ENCODE assay signal across 8 mouse cellular contexts in genomic region chr7:97737638-97738456, GRCm38 (mm10). TPM values are rescaled to one million over a fixed set of nuclear protein-coding genes. Genes with fewer than 3 reads are reported as not detected.
A peak's percentile ranks its signal among the peaks of the same experiment; 100 is the strongest.
DNase-seq lines count a peak whose midpoint lies in the region; ATAC-seq and TF ChIP-seq lines count a peak whose summit lies in the region.

Aqp11 (minus strand) TSS chr7:97738289.

- ATAC-seq in forebrain, embryonic 12.5 days (ENCODE audit: low FRiP score): peak; percentile 94
- peak; percentile 98 for ATAC-seq in heart, embryonic 16.5 days (replicated peaks; ENCODE audit: extremely low read depth, insufficient read depth, low FRiP score)
- peak; percentile 91 for ATAC-seq in liver, embryonic 16.5 days (ENCODE audit: low read depth)
- ATAC-seq in neural tube, embryonic 13.5 days (ENCODE audit: low read depth): peak; percentile 94

- peak; percentile 85 for DNase-seq in c-Kit-positive CD71-positive TER-119-negative erythroid progenitor cells, embryonic 14.5 days (ENCODE audit: low read depth)
- DNase-seq in kidney, postnatal 25 days: peak; percentile 91 to 97

- WGBS in forebrain, embryonic 12.5 days: under 1% methylated on average over 51 of the region's 64 CpGs
- under 1% methylated on average over 58 of the region's 64 CpGs for WGBS in heart, embryonic 16.5 days
- under 1% methylated on average over 55 of the region's 64 CpGs for WGBS in liver, embryonic 16.5 days (ENCODE audit: insufficient replicate concordance)
- under 1% methylated on average over 47 of the region's 64 CpGs for WGBS in neural tube, embryonic 13.5 days

- peak within 1 kb of the TSS; percentile 92 for H3K4me2 ChIP-seq in forebrain, embryonic 12.5 days
- H3K4me2 ChIP-seq in heart, embryonic 16.5 days (ENCODE audit: low read depth, low read length): peak within 1 kb of the TSS; percentile 99
- H3K4me2 ChIP-seq in liver, embryonic 16.5 days (ENCODE audit: low read depth, low read length): peak within 1 kb of the TSS; percentile 99
- peak within 1 kb of the TSS; percentile 97 for H3K4me2 ChIP-seq in neural tube, embryonic 13.5 days

- H3K9ac ChIP-seq in forebrain, embryonic 12.5 days: peak within 1 kb of the TSS; percentile 72
- peak within 1 kb of the TSS; percentile 78 for H3K9ac ChIP-seq in heart, embryonic 16.5 days (ENCODE audit: low read length)
- H3K9ac ChIP-seq in liver, embryonic 16.5 days (ENCODE audit: low read depth, low read length): peak within 1 kb of the TSS; percentile 83
- H3K9ac ChIP-seq in neural tube, embryonic 13.5 days: peak within 1 kb of the TSS; percentile 77

- peak within 1 kb of the TSS; percentile 87 for H3K4me3 ChIP-seq in E14TG2a.4 (replicated peaks; ENCODE audit: low read length)
- peak within 1 kb of the TSS; percentile 66 for H3K4me3 ChIP-seq in forebrain, embryonic 12.5 days (replicated peaks)
- peak within 1 kb of the TSS; percentile 75 for H3K4me3 ChIP-seq in heart, embryonic 16.5 days (ENCODE audit: low read length)
- H3K4me3 ChIP-seq in liver, embryonic 16.5 days (ENCODE audit: low read depth, low read length): peak within 1 kb of the TSS; percentile 80
- peak within 1 kb of the TSS; percentile 70 for H3K4me3 ChIP-seq in neural tube, embryonic 13.5 days
- H3K4me3 ChIP-seq in testis, adult 2 months (ENCODE audit: control insufficient read depth, low read depth, low read length): peak within 1 kb of the TSS; percentile 82

- H3K27ac ChIP-seq in forebrain, embryonic 12.5 days: 0 out of 2 replicates have a peak within 1 kb of the TSS, but pooled peaks have one; percentile 19
- H3K27ac ChIP-seq in heart, embryonic 16.5 days (ENCODE audit: low read length): peak within 1 kb of the TSS; percentile 30; the same call in 1 of the 2 replicates
- H3K27ac ChIP-seq in liver, embryonic 16.5 days (ENCODE audit: low read length): peak within 1 kb of the TSS; percentile 77
- H3K27ac ChIP-seq in neural tube, embryonic 13.5 days (replicated peaks): peak within 1 kb of the TSS; percentile 9; the same call in 1 of the 2 replicates
- peak within 1 kb of the TSS; percentile 24; the same call in 1 of the 2 replicates for H3K27ac ChIP-seq in testis, adult 2 months (ENCODE audit: control insufficient read depth, insufficient read depth, low read depth, low read length)

- H3K27me3 ChIP-seq in E14TG2a.4 (ENCODE audit: insufficient read depth, low read length): peaks cover 37% of the 10 kb centered on the region
- H3K27me3 ChIP-seq in forebrain, embryonic 12.5 days: peaks cover 33% of the 10 kb centered on the region
- H3K27me3 ChIP-seq in heart, embryonic 16.5 days (ENCODE audit: control insufficient read depth, insufficient read depth, low read length): no peaks in the 10 kb centered on the region
- no peaks in the 10 kb centered on the region for H3K27me3 ChIP-seq in liver, embryonic 16.5 days (ENCODE audit: control insufficient read depth, insufficient read depth, low read depth, low read length)
- H3K27me3 ChIP-seq in neural tube, embryonic 13.5 days: no peaks in the 10 kb centered on the region
- H3K27me3 ChIP-seq in testis, adult 2 months (ENCODE audit: control insufficient read depth, insufficient read depth, low read length): no peaks in the 10 kb centered on the region

- TF ChIP-seq CTCF in E14TG2a.4 (conservative IDR thresholded peaks at IDR 0.05; ENCODE audit: low read length): no peak
- TF ChIP-seq CTCF in testis, adult 2 months (IDR thresholded peaks at IDR 0.05; ENCODE audit: control insufficient read depth, insufficient read depth, insufficient replicate concordance, low read depth, low read length): no peak

- peaks cover 40% of the 10 kb centered on the region for H3K4me1 ChIP-seq in E14TG2a.4 (replicated peaks; ENCODE audit: low read depth, low read length)
- peaks cover 10% of the 10 kb centered on the region for H3K4me1 ChIP-seq in forebrain, embryonic 12.5 days
- H3K4me1 ChIP-seq in heart, embryonic 16.5 days (ENCODE audit: control insufficient read depth, insufficient read depth, low read length): peaks cover 6% of the 10 kb centered on the region; the same call in 1 of the 2 replicates
- H3K4me1 ChIP-seq in liver, embryonic 16.5 days (ENCODE audit: control insufficient read depth, low read depth, low read length): peaks cover 49% of the 10 kb centered on the region
- peaks cover 21% of the 10 kb centered on the region for H3K4me1 ChIP-seq in neural tube, embryonic 13.5 days (replicated peaks)
- peaks cover 11% of the 10 kb centered on the region for H3K4me1 ChIP-seq in testis, adult 2 months (ENCODE audit: control insufficient read depth, insufficient read depth, low read length)

- no peaks in the 10 kb centered on the region for H3K36me3 ChIP-seq in E14TG2a.4 (ENCODE audit: insufficient read depth, low read length)
- no peaks in the 10 kb centered on the region for H3K36me3 ChIP-seq in forebrain, embryonic 12.5 days (replicated peaks)
- H3K36me3 ChIP-seq in heart, embryonic 16.5 days (ENCODE audit: control insufficient read depth, insufficient read depth): no peaks in the 10 kb centered on the region
- no peaks in the 10 kb centered on the region for H3K36me3 ChIP-seq in liver, embryonic 16.5 days (ENCODE audit: control insufficient read depth, insufficient read depth)
- H3K36me3 ChIP-seq in neural tube, embryonic 13.5 days: no peaks in the 10 kb centered on the region
- no peaks in the 10 kb centered on the region for H3K36me3 ChIP-seq in testis, adult 2 months (ENCODE audit: control insufficient read depth, insufficient read depth, low read length)

- no peaks in the 10 kb centered on the region for H3K9me3 ChIP-seq in E14TG2a.4 (ENCODE audit: low read length)
- H3K9me3 ChIP-seq in forebrain, embryonic 12.5 days: no peaks in the 10 kb centered on the region
- H3K9me3 ChIP-seq in heart, embryonic 16.5 days (replicated peaks; ENCODE audit: control insufficient read depth, low read length): no peaks in the 10 kb centered on the region
- no peaks in the 10 kb centered on the region for H3K9me3 ChIP-seq in liver, embryonic 16.5 days (replicated peaks; ENCODE audit: control insufficient read depth, low read length)
- no peaks in the 10 kb centered on the region for H3K9me3 ChIP-seq in neural tube, embryonic 13.5 days

- peak; percentile 22 for TF ChIP-seq POLR2A in testis, adult 2 months (IDR thresholded peaks at IDR 0.05; ENCODE audit: control insufficient read depth, low read depth, low read length)

RNA-seq across cellular contexts. Expression of gene Aqp11, which starts in this region (rescaled TPM):
- polyA plus RNA-seq in forebrain, embryonic 12.5 days (2016; fragmentation: Nextera tagmentation; extraction: Ambion mirVana): 3.9 and 5.6 TPM in 2 replicates
- polyA plus RNA-seq in heart, embryonic 16.5 days (2015; fragmentation: Nextera tagmentation; extraction: Ambion mirVana): 11.4 and 22.6 TPM in 2 replicates
- 42.6 and 49.8 TPM in 2 replicates for polyA plus RNA-seq in liver, embryonic 16.5 days (2015; fragmentation: Nextera tagmentation; extraction: Ambion mirVana)
- polyA plus RNA-seq in neural tube, embryonic 13.5 days (2015; fragmentation: Nextera tagmentation; extraction: Ambion mirVana): 11.6 and 12.7 TPM in 2 replicates
- polyA plus RNA-seq in testis, adult 2 months (2012; rRNA removed): 872 and 875 TPM in 2 replicates

Comparison
In these comparisons a context has a peak if more than half of its experiments do, and no peak if none do; other contexts are left out.
1. Peak in every context shown above with its lines: DNase-seq, ATAC-seq, H3K4me3 ChIP-seq and H3K27ac ChIP-seq.
2. RNA of gene Aqp11 (polyA plus RNA-seq): 872 to 875 TPM in testis, adult 2 months; 42.6 to 49.8 TPM in liver, embryonic 16.5 days, 11.4 to 22.6 TPM in heart, embryonic 16.5 days, 11.6 to 12.7 TPM in neural tube, embryonic 13.5 days and 3.9 to 5.6 TPM in forebrain, embryonic 12.5 days; every median in the first group is over 10 times any median in the second.
3. H3K27ac ChIP-seq: peak in every context shown above with its lines; median percentile 77 in liver, embryonic 16.5 days; 30 in heart, embryonic 16.5 days; 24 in testis, adult 2 months; 19 in forebrain, embryonic 12.5 days; 9 in neural tube, embryonic 13.5 days.